Mouse (Mus musculus) testis, adult 2 months (tissue): ENCODE data around the gene Gucy2e.

Experiments used
- CTCF ChIP-seq: fragments of 200-500 bp; IDR thresholded peaks from 2 replicates; pipeline ENCODE4 v1.5.1; 2012; ENCODE audit warnings: low read depth, mild to moderate bottlenecking, inconsistent platforms, low read length, moderate library complexity; ENCODE audit not compliant: control insufficient read depth, insufficient read depth, insufficient replicate concordance
- POLR2A ChIP-seq: fragments of 200-500 bp; IDR thresholded peaks from 2 replicates; pipeline ENCODE4 v1.6.1; 2012; ENCODE audit warnings: low read depth, mild to moderate bottlenecking, inconsistent platforms, low read length, moderate library complexity; ENCODE audit not compliant: control insufficient read depth

GRCm38 (mm10) chr11:69235285-69236060 is 1.4 kb downstream of the Gucy2e start:
- TF ChIP-seq POLR2A, result no peak
- no peak for TF ChIP-seq CTCF
